8 mouse cellular contexts compared by ENCODE assay signal in genomic region chr4:155893212-155893690, GRCm38 (mm10). TPM values are rescaled to one million over a fixed set of nuclear protein-coding genes. Genes with fewer than 3 reads are reported as not detected.
DNase-seq lines count a peak whose midpoint lies in the region; ATAC-seq and TF ChIP-seq lines count a peak whose summit lies in the region.

No protein-coding gene starts in this region.

- no peak for TF ChIP-seq CTCF in intestine, postnatal 0 days (IDR thresholded peaks at IDR 0.05; ENCODE audit: low read depth)

- intact Hi-C loops in heart, postnatal 25 days (cut with DNase I), result loop anchor here (2.0 to 5.0 kb wide), 2 partner anchors 48 to 61 kb away; partner anchors contain the start of gene Aurkaip1
- intact Hi-C loops in gastrocnemius, postnatal 14 days (cut with DNase I; ENCODE audit: low total_unique reads), result no loop called here

- H3K27ac ChIP-seq in heart, embryonic 10.5 days, result no peak overlapping the region
- no peak overlapping the region for H3K27ac ChIP-seq in embryonic facial prominence, embryonic 15.5 days (replicated peaks)
- H3K27ac ChIP-seq in intestine, postnatal 0 days (ENCODE audit: low read depth, low read length), result no peak overlapping the region

- 0 out of 2 replicates have a peak, but pooled peaks cover 5% of the 10 kb centered on the region for H3K27me3 ChIP-seq in heart, embryonic 10.5 days (ENCODE audit: insufficient read depth, poor library complexity, severe bottlenecking)
- no peaks in the 10 kb centered on the region for H3K27me3 ChIP-seq in embryonic facial prominence, embryonic 15.5 days
- H3K27me3 ChIP-seq in intestine, postnatal 0 days (replicated peaks; ENCODE audit: control insufficient read depth, insufficient read depth, low read length), result no peaks in the 10 kb centered on the region
- H3K27me3 ChIP-seq in myocyte (ENCODE audit: control insufficient read depth, insufficient read depth, insufficient read length), result no peaks in the 10 kb centered on the region

- H3K79me2 ChIP-seq in myocyte (ENCODE audit: control insufficient read depth, insufficient read depth), result peaks cover 35% of the 10 kb centered on the region

- 78% methylated on average over 8 of the region's 8 CpGs for WGBS in heart, embryonic 10.5 days
- WGBS in embryonic facial prominence, embryonic 15.5 days, result 61% methylated on average over 8 of the region's 8 CpGs
- WGBS in intestine, postnatal 0 days, result 78% methylated on average over 8 of the region's 8 CpGs

- DNase-seq in heart, embryonic 10.5 days (ENCODE audit: low spot score), result no peak
- no peak for DNase-seq in heart, postnatal 25 days (ENCODE audit: low spot score)
- DNase-seq in B cell, adult 2 months, result peak; percentile 0 to 1
- DNase-seq in gastrocnemius, postnatal 14 days, result no peak
- no peak for DNase-seq in adipocyte (ENCODE audit: low spot score)

- peaks cover 43% of the 10 kb centered on the region for H3K4me1 ChIP-seq in heart, embryonic 10.5 days
- peaks cover 43% of the 10 kb centered on the region for H3K4me1 ChIP-seq in embryonic facial prominence, embryonic 15.5 days
- H3K4me1 ChIP-seq in intestine, postnatal 0 days (replicated peaks; ENCODE audit: control insufficient read depth, insufficient read depth, low read length), result peaks cover 7% of the 10 kb centered on the region; the same call in 1 of the 2 replicates

- H3K9me3 ChIP-seq in heart, embryonic 10.5 days, result no peaks in the 10 kb centered on the region
- H3K9me3 ChIP-seq in embryonic facial prominence, embryonic 15.5 days (replicated peaks), result no peaks in the 10 kb centered on the region
- no peaks in the 10 kb centered on the region for H3K9me3 ChIP-seq in intestine, postnatal 0 days (ENCODE audit: control insufficient read depth)

- peak overlapping the region; percentile 87 for H3K4me3 ChIP-seq in heart, embryonic 10.5 days
- H3K4me3 ChIP-seq in embryonic facial prominence, embryonic 15.5 days (replicated peaks), result peak overlapping the region; percentile 90
- H3K4me3 ChIP-seq in intestine, postnatal 0 days (ENCODE audit: low read depth, low read length), result 0 out of 2 replicates have a peak overlapping the region, but pooled peaks have one; percentile 73
- H3K4me3 ChIP-seq in myocyte, result peak overlapping the region; percentile 78

- ATAC-seq in embryonic facial prominence, embryonic 15.5 days (ENCODE audit: insufficient number of reproducible peaks, low FRiP score, low TSS enrichment, low read depth), result no peak
- no peak for ATAC-seq in intestine, postnatal 0 days

- TF ChIP-seq POLR2A in myocyte (IDR thresholded peaks at IDR 0.05; ENCODE audit: insufficient read length, low read depth), result no peak

- no peak overlapping the region for H3K9ac ChIP-seq in embryonic facial prominence, embryonic 15.5 days
- no peak overlapping the region for H3K9ac ChIP-seq in intestine, postnatal 0 days (ENCODE audit: low read depth, low read length)

- peak overlapping the region; percentile 94 for H3ac ChIP-seq in myocyte (ENCODE audit: control insufficient read depth, insufficient read length)

- peak overlapping the region; percentile 94 for H3K4me2 ChIP-seq in embryonic facial prominence, embryonic 15.5 days (replicated peaks)
- H3K4me2 ChIP-seq in intestine, postnatal 0 days (replicated peaks; ENCODE audit: low read depth), result peak overlapping the region; percentile 99
- peak overlapping the region; percentile 83 for H3K4me2 ChIP-seq in myocyte (ENCODE audit: low read depth)

- peaks cover 31% of the 10 kb centered on the region for H3K36me3 ChIP-seq in heart, embryonic 10.5 days
- peaks cover 34% of the 10 kb centered on the region for H3K36me3 ChIP-seq in embryonic facial prominence, embryonic 15.5 days
- peaks cover 30% of the 10 kb centered on the region for H3K36me3 ChIP-seq in intestine, postnatal 0 days (ENCODE audit: control insufficient read depth, insufficient read depth)
- H3K36me3 ChIP-seq in myocyte (ENCODE audit: control insufficient read depth, insufficient read depth), result no peaks in the 10 kb centered on the region

TF ChIP-seq in myocyte, 11 proteins besides CTCF, POLR2A, EP300 and RAD21:
- TF ChIP-seq TCF3 (IDR thresholded peaks at IDR 0.05; ENCODE audit: insufficient read length, low read depth) (no peak), CEBPB (IDR thresholded peaks at IDR 0.05; ENCODE audit: insufficient read depth, poor library complexity, severe bottlenecking) (no peak), REST (IDR thresholded peaks at IDR 0.05; ENCODE audit: insufficient read depth, insufficient read length) (no peak), SRF (IDR thresholded peaks at IDR 0.05; ENCODE audit: control insufficient read depth, insufficient read length, low read depth) (no peak), MYOD1 (IDR thresholded peaks at IDR 0.05; ENCODE audit: control insufficient read depth in 1 of 3, insufficient read length in 2 of 3, low read depth in 2 of 3) (no peak), MYOG (IDR thresholded peaks at IDR 0.05; ENCODE audit: control insufficient read depth in 1 of 3, insufficient read depth in 1 of 3, insufficient read length in 2 of 3, low read depth in 2 of 3) (no peak), E2F4 (IDR thresholded peaks at IDR 0.05; ENCODE audit: insufficient read depth) (no peak), TCF12 (IDR thresholded peaks at IDR 0.05; ENCODE audit: insufficient read depth, poor library complexity, severe bottlenecking) (no peak), USF1 (IDR thresholded peaks at IDR 0.05; ENCODE audit: low read depth) (no peak), POLR2AphosphoS2 (IDR thresholded peaks at IDR 0.05; ENCODE audit: insufficient read length, low read depth) (no peak), MAX (IDR thresholded peaks at IDR 0.05; ENCODE audit: low read depth) (no peak)

RNA-seq across cellular contexts. Expression of gene Acap3, which starts 1.6 kb away (rescaled TPM):
- polyA plus RNA-seq in heart, embryonic 10.5 days (2016; fragmentation: Nextera tagmentation; extraction: Ambion mirVana), result 12.3 and 13.3 TPM in 2 replicates
- 10 to 100 TPM; 11.7 to 18.0 TPM for total RNA-seq in heart, postnatal 25 days (2021)
- polyA plus RNA-seq in embryonic facial prominence, embryonic 15.5 days (2015; fragmentation: Nextera tagmentation; extraction: Ambion mirVana), result 25.1 and 26.2 TPM in 2 replicates
- polyA plus RNA-seq in intestine, postnatal 0 days (2015; fragmentation: Nextera tagmentation; extraction: Ambion mirVana), result 4.4 TPM in 2 replicates
- polyA plus RNA-seq in myocyte (2012; fragmentation: generic; extraction: Trizol), result 22.3 TPM
- total RNA-seq in gastrocnemius, postnatal 14 days (2021), result 10 to 100 TPM; 10.1 to 10.3 TPM

RNA-seq across cellular contexts. Expression of gene Pusl1, which starts 1.7 kb away (rescaled TPM):
- 43.8 and 43.9 TPM in 2 replicates for polyA plus RNA-seq in heart, embryonic 10.5 days (2016; fragmentation: Nextera tagmentation; extraction: Ambion mirVana)
- total RNA-seq in heart, postnatal 25 days (2021), result 10 to 100 TPM; 12.8 to 13.8 TPM
- 62.6 and 63.6 TPM in 2 replicates for polyA plus RNA-seq in embryonic facial prominence, embryonic 15.5 days (2015; fragmentation: Nextera tagmentation; extraction: Ambion mirVana)
- polyA plus RNA-seq in intestine, postnatal 0 days (2015; fragmentation: Nextera tagmentation; extraction: Ambion mirVana), result 23.6 and 23.8 TPM in 2 replicates
- 19.1 TPM for polyA plus RNA-seq in myocyte (2012; fragmentation: generic; extraction: Trizol)
- 10 to 100 TPM in 1 of 2 experiments, 1 to 10 TPM in 1; 9.2 to 13.1 TPM for total RNA-seq in gastrocnemius, postnatal 14 days (2021)

RNA-seq across cellular contexts. Expression of gene Ints11, which starts 23.9 kb away (rescaled TPM):
- 52.1 and 73.9 TPM in 2 replicates for polyA plus RNA-seq in heart, embryonic 10.5 days (2016; fragmentation: Nextera tagmentation; extraction: Ambion mirVana)
- 10 to 100 TPM; 15.9 to 17.5 TPM for total RNA-seq in heart, postnatal 25 days (2021)
- polyA plus RNA-seq in embryonic facial prominence, embryonic 15.5 days (2015; fragmentation: Nextera tagmentation; extraction: Ambion mirVana), result 71.7 and 73.1 TPM in 2 replicates
- 19.9 and 20.9 TPM in 2 replicates for polyA plus RNA-seq in intestine, postnatal 0 days (2015; fragmentation: Nextera tagmentation; extraction: Ambion mirVana)
- 72.1 TPM for polyA plus RNA-seq in myocyte (2012; fragmentation: generic; extraction: Trizol)
- total RNA-seq in gastrocnemius, postnatal 14 days (2021), result 10 to 100 TPM; 15.4 to 15.9 TPM

RNA-seq across cellular contexts. Expression of gene Cptp, which starts 24.0 kb away (rescaled TPM):
- 14.0 and 16.2 TPM in 2 replicates for polyA plus RNA-seq in heart, embryonic 10.5 days (2016; fragmentation: Nextera tagmentation; extraction: Ambion mirVana)
- total RNA-seq in heart, postnatal 25 days (2021), result 10 to 100 TPM in 1 of 2 experiments, 1 to 10 TPM in 1; 8.1 to 10.5 TPM
- polyA plus RNA-seq in embryonic facial prominence, embryonic 15.5 days (2015; fragmentation: Nextera tagmentation; extraction: Ambion mirVana), result 18.0 and 20.1 TPM in 2 replicates
- 17.4 and 19.2 TPM in 2 replicates for polyA plus RNA-seq in intestine, postnatal 0 days (2015; fragmentation: Nextera tagmentation; extraction: Ambion mirVana)
- polyA plus RNA-seq in myocyte (2012; fragmentation: generic; extraction: Trizol), result 10.5 TPM
- 10 to 100 TPM; 16.5 to 17.0 TPM for total RNA-seq in gastrocnemius, postnatal 14 days (2021)

RNA-seq across cellular contexts. Expression of gene Tas1r3, which starts 30.1 kb away (rescaled TPM):
- polyA plus RNA-seq in heart, embryonic 10.5 days (2016; fragmentation: Nextera tagmentation; extraction: Ambion mirVana), result 0.13 and 0.14 TPM in 2 replicates
- total RNA-seq in heart, postnatal 25 days (2021), result under 1 TPM; 0.14 to 0.26 TPM
- polyA plus RNA-seq in embryonic facial prominence, embryonic 15.5 days (2015; fragmentation: Nextera tagmentation; extraction: Ambion mirVana), result 0.48 and 0.56 TPM in 2 replicates
- 0.16 and 0.22 TPM in 2 replicates for polyA plus RNA-seq in intestine, postnatal 0 days (2015; fragmentation: Nextera tagmentation; extraction: Ambion mirVana)
- 0.17 TPM for polyA plus RNA-seq in myocyte (2012; fragmentation: generic; extraction: Trizol)
- under 1 TPM; 0.10 to 0.13 TPM for total RNA-seq in gastrocnemius, postnatal 14 days (2021)

Comparison
In these comparisons a context has a peak if more than half of its experiments do, and no peak if none do; other contexts are left out.
1. DNase-seq: peak in B cell, adult 2 months (2 of 2); none in heart, embryonic 10.5 days (single experiment), heart, postnatal 25 days (single experiment), gastrocnemius, postnatal 14 days (single experiment) and adipocyte (single experiment).
2. Peak in every context shown above with its lines, with median percentiles within 50 percentile points of each other: H3K4me3 ChIP-seq and H3K4me2 ChIP-seq.